Mouse (Mus musculus) retina, postnatal 1 day (tissue): ENCODE measurements at regions not wholly inside any gene's neighbourhood (a gene's known extent, or its start where the extent isn't known, plus 50 kb on each side); places are given as distances from the start of the nearest gene placed in this dataset.
A peak's percentile ranks its signal among the peaks of the same experiment; 100 is the strongest.
"Not testable (repeated sequence)": the region's sequence is repeated elsewhere in the genome, so short reads cannot be mapped to it uniquely, and the experiment has no call there.

Source experiments
- DNase-seq: peaks from one replicate; pipeline ENCODE4 v3.0.0-alpha.2; 2012

DNA sequence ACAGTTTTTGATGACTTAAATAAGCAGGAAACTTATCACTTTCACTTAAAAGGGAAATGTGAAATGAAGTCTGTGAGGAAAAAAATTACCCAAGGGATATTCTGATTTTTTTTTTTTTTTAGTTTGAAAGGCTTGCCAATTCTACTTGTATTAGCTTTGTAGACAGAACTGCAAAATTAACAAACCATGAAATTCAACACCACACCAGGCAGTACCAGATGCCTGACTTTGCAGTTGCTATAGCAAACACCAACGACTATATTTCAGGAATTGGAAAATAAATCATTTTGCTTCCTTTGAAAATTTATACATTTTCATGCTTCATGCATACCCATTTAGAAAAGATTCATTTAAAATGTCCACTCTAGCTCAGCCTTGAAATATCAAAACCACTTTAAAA is 1206.6 kb downstream of the Grik2 start:
- no peak for DNase-seq

DNA sequence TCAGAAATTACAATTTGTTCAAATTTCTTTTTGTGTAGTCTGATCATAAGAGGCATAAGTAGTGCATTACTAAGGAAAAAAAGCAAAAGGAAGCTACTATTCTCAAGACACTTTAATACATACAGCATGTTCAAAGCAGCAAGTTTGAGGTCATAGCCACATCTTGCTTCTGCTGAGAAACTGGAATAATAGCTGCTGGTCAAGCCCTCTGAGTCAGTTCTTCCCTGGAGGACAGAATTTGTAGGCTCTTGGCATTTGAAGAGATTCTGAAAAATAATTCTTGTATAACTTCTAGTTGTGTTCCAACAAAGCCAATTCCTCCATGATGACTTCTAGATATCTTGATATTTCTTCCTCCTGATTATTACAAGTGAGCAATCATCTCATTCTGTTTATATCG is 1207.5 kb downstream of the Grik2 start:
- no peak for DNase-seq

DNA sequence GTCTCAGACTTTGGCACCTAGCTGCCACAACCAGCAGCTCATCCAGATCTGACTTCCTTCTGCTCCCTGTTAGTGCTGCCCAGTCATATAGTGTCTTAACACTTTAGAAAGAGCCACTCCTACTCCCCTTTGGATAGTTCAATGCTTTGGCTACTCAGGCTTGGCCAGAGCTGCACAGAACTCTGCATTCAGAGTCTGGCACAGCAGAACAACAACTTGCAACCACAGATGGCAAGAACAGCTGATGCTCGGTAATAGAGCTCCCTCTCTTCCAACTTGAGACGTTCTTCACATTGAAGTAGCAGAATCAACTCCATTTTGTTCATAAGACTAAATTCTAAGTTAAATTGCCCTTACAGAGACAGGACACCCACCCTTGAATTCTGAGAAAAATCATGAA is 1216.0 kb downstream of the Grik2 start:
- no peak for DNase-seq

DNA sequence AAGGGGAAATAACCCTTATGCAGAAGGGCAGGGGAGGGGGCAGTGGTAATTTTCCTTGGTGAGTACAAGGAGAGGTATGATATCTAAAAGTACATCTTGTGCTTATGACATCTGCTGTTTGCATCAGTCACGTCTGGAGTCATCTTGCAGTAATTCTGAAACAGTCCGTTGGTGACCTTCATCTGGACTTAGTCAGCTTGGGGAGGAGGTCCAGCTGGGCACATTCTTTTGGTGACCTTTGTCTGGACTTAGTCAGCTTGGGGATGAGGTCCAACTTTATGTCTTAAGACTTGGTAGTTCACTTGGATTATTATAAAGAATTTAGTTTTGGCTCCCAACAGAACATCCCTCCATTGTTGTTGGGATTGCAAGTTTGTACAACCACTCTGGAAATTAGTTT is 1238.8 kb downstream of the Grik2 start:
- not testable (repeated sequence) for DNase-seq

DNA sequence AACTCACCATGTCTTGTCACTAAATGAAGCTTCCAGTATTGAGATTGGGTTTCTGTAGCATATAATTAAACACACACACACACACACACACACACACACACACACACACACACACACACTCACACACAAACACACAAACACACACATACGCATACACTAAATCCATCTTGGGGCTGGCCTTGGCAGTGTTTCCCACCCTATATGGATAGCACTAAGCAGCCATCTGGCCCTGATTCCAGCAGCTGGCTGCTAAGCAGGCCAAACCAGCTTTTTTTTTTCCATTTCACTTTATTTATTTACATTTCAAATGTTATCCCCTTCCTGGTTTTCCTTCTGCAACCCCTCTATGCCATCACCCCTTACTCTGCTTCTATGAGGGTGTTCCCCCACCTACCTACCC is 1266.3 kb downstream of the Grik2 start:
- no peak for DNase-seq

DNA sequence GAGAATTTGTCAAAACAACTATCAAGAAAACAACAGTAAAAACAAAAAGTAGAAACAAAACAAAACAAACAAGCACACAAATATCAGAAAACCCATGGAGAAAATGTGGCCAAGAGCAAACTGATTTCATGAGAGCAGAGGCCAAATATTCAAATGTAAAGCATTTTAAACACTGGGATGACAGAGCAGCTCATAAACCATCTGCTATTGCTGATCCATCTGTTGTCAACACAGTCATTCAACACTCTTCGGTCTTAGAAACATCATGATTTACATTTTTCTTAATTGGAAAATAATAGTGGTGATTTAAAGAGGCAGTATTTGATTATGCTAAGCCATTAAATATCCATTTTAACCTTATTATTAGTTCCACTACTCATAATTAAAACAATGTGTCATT is 1315.6 kb downstream of the Grik2 start:
- no peak for DNase-seq

DNA sequence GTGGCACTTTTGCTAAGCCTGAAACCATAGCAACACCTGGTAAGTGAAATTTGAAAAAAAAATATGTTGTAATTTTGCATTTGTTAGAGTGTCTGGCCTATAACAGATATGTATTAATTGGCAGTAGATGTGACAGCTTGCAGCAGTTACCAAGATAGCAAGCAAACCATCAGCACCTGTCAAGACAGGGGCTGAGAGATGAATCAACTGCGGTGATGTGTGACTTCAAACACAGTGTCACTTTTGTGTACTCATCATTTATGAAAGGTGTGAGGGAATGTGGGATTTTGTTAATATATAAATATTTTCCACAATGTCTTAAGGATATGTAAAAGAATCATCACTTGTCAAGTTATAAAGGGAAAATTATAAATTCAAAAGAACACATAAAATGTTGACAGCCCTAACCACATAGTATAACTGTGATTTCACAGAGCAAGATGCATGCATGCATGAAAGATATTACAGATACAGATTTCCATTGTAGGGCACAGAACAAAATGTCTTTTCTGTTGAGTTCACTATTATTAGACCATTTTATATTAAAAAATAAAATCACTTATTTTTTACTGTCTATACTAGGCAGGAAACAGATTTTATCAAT is 1344.7 kb downstream of the Grik2 start:
- peak; percentile 0 for DNase-seq

DNA sequence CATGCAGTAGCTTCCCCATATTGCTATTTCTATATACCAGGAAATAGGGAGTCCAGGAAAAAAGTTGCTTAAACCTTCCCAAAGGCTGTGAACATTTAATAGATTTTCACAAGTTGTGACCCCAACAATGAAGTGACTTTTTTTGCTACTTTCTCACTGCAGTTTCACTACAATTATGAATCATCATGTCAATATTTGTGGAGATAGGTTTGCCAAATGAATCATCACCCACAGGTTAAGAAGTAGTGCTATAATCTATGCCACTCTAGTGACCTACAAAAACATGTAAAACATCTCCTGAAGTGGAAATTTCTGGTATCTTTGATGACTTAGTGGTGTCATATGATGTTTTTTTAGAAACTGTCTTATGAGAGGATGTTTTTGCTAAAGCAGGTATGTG is 1355.3 kb downstream of the Grik2 start:
- no peak for DNase-seq

DNA sequence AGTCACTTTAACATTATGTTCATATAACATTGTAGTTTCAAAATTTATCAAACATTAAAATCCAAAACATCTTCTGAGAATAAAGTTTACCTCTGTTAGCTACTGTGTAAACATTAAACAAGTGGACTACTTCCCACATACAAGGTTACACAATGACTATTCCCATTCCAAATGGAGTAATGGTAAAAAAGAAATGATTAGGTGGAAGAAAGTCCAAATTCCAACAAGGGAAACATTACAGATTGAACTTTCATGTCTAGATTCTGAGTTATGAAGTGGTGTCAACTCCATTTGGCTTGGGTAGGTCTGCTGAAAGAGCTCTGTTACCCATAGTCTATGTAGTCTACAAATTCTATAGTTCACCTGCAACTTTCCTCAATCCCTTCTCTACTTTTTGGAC is 1363.1 kb downstream of the Grik2 start:
- no peak for DNase-seq

DNA sequence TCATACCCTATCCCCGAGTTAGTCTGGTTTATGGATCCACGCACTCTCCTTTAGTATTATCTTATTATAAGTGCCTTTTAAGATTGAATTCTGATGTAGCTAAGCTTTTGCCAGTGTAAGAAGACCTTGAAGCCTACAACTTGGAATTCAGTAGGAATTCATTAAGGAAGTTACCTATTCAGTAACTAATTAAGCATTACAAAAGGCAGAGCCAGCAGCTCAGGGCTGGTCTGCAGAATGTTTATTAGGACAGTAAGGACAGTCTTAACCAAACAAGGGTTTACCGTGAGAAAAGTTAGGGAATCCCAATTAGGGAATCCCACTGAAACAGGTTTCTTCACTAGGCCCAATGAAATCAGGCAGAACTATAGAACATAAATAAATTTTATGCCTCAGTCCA is 1383.5 kb downstream of the Grik2 start:
- DNase-seq, result no peak
